Comparison of ENCODE assay signal across 8 mouse cellular contexts in genomic region chr9:115309977-115310345, GRCm38 (mm10). TPM values are rescaled to one million over a fixed set of nuclear protein-coding genes. Genes with fewer than 3 reads are reported as not detected.
DNase-seq lines count a peak whose midpoint lies in the region; ATAC-seq and TF ChIP-seq lines count a peak whose summit lies in the region.

No protein-coding gene starts in this region.

- no peaks in the 10 kb centered on the region for H3K36me3 ChIP-seq in kidney, adult 2 months (ENCODE audit: control insufficient read depth, insufficient read depth, low read length)
- no peaks in the 10 kb centered on the region for H3K36me3 ChIP-seq in forebrain, postnatal 0 days (ENCODE audit: insufficient read depth)
- no peaks in the 10 kb centered on the region for H3K36me3 ChIP-seq in limb, embryonic 13.5 days
- no peaks in the 10 kb centered on the region for H3K36me3 ChIP-seq in midbrain, embryonic 16.5 days (ENCODE audit: control insufficient read depth, insufficient read depth, low read length)

- H3K9me3 ChIP-seq in forebrain, postnatal 0 days (ENCODE audit: low read length): no peaks in the 10 kb centered on the region
- H3K9me3 ChIP-seq in limb, embryonic 13.5 days: no peaks in the 10 kb centered on the region
- H3K9me3 ChIP-seq in midbrain, embryonic 16.5 days (replicated peaks; ENCODE audit: control insufficient read depth, low read length, poor library complexity, severe bottlenecking): no peaks in the 10 kb centered on the region

- 1% methylated on average over 40 of the region's 42 CpGs for WGBS in kidney, adult 2 months
- 2% methylated on average over 36 of the region's 42 CpGs for WGBS in forebrain, postnatal 0 days
- WGBS in limb, embryonic 13.5 days: under 1% methylated on average over 36 of the region's 42 CpGs
- WGBS in midbrain, embryonic 16.5 days: under 1% methylated on average over 35 of the region's 42 CpGs

- peaks cover 9% of the 10 kb centered on the region; the same call in 1 of the 2 replicates for H3K4me1 ChIP-seq in kidney, adult 2 months (ENCODE audit: control insufficient read depth, insufficient read depth, low read length)
- peaks cover 14% of the 10 kb centered on the region for H3K4me1 ChIP-seq in forebrain, postnatal 0 days (ENCODE audit: insufficient read depth)
- H3K4me1 ChIP-seq in limb, embryonic 13.5 days: peaks cover 35% of the 10 kb centered on the region
- peaks cover 35% of the 10 kb centered on the region for H3K4me1 ChIP-seq in midbrain, embryonic 16.5 days (ENCODE audit: control insufficient read depth, insufficient read depth, low read length)

- H3K9ac ChIP-seq in forebrain, postnatal 0 days: peak overlapping the region; percentile 94
- peak overlapping the region; percentile 99 for H3K9ac ChIP-seq in limb, embryonic 13.5 days
- peak overlapping the region; percentile 98 for H3K9ac ChIP-seq in midbrain, embryonic 16.5 days (ENCODE audit: low read depth, low read length)

- no peaks in the 10 kb centered on the region for H3K27me3 ChIP-seq in kidney, adult 2 months (replicated peaks; ENCODE audit: control insufficient read depth, insufficient read depth, low read length)
- H3K27me3 ChIP-seq in forebrain, postnatal 0 days (ENCODE audit: insufficient read depth, low read length): no peaks in the 10 kb centered on the region
- no peaks in the 10 kb centered on the region for H3K27me3 ChIP-seq in limb, embryonic 13.5 days
- H3K27me3 ChIP-seq in midbrain, embryonic 16.5 days (ENCODE audit: control insufficient read depth, insufficient read depth, low read depth, low read length): no peaks in the 10 kb centered on the region

- peak overlapping the region; percentile 97 for H3K27ac ChIP-seq in kidney, adult 2 months (ENCODE audit: insufficient read depth, low read depth, low read length)
- H3K27ac ChIP-seq in forebrain, postnatal 0 days (ENCODE audit: low read depth, low read length): peak overlapping the region; percentile 99
- peak overlapping the region; percentile 96 for H3K27ac ChIP-seq in limb, embryonic 13.5 days
- H3K27ac ChIP-seq in midbrain, embryonic 16.5 days (ENCODE audit: low read length): peak overlapping the region; percentile 99

- DNase-seq in kidney, adult 2 months: peak; percentile 88
- DNase-seq in kidney, adult 11 months: no peak
- DNase-seq in forebrain, postnatal 0 days: no peak
- no peak for DNase-seq in left cerebral cortex, adult 9 months (ENCODE audit: low spot score in 2 of 2)
- no peak for DNase-seq in spleen, adult 12 weeks (ENCODE audit: low spot score)

- ATAC-seq in activated CD4-positive, CD25-positive, alpha-beta regulatory T cell, adult 4 months: peak; percentile 44
- ATAC-seq in forebrain, postnatal 0 days: peak; percentile 66
- ATAC-seq in limb, embryonic 13.5 days (ENCODE audit: low FRiP score, low read depth): peak; percentile 74
- no peak; the same call in 1 of the 2 replicates for ATAC-seq in midbrain, embryonic 16.5 days

- peak overlapping the region; percentile 93 for H3K4me3 ChIP-seq in kidney, adult 2 months (ENCODE audit: insufficient read depth, low read depth, low read length)
- peak overlapping the region; percentile 96 for H3K4me3 ChIP-seq in forebrain, postnatal 0 days (ENCODE audit: low read depth, low read length)
- peak overlapping the region; percentile 97 for H3K4me3 ChIP-seq in limb, embryonic 13.5 days
- H3K4me3 ChIP-seq in midbrain, embryonic 16.5 days (ENCODE audit: low read depth, low read length): peak overlapping the region; percentile 99

- H3K4me2 ChIP-seq in forebrain, postnatal 0 days (ENCODE audit: low read depth): peak overlapping the region; percentile 67
- H3K4me2 ChIP-seq in limb, embryonic 13.5 days (replicated peaks): peak overlapping the region; percentile 74
- H3K4me2 ChIP-seq in midbrain, embryonic 16.5 days (ENCODE audit: low read length): peak overlapping the region; percentile 78

- TF ChIP-seq CTCF in kidney, adult 2 months (conservative IDR thresholded peaks at IDR 0.05; ENCODE audit: insufficient read depth, insufficient read length, low read depth, low read length): no peak
- no peak for TF ChIP-seq CTCF in forebrain, postnatal 0 days (IDR thresholded peaks at IDR 0.05; ENCODE audit: low read depth)

- TF ChIP-seq POLR2A in kidney, adult 2 months (IDR thresholded peaks at IDR 0.05; ENCODE audit: low read depth, low read length): no peak

RNA-seq across cellular contexts. Expression of gene Stt3b, which starts 0.3 kb away (rescaled TPM):
- 45.9 and 48.9 TPM in 2 replicates for polyA plus RNA-seq in kidney, adult 2 months (2012; rRNA removed)
- 10 to 100 TPM; 19.5 to 28.9 TPM for polyA plus RNA-seq in activated CD4-positive, CD25-positive, alpha-beta regulatory T cell, adult 4 months (2017; shearing (Covaris generic))
- total RNA-seq in forebrain, postnatal 0 days (2014; rRNA removed): 73.3 and 80.8 TPM in 2 replicates
- 44.6 and 53.5 TPM in 2 replicates for polyA plus RNA-seq in forebrain, postnatal 0 days (2015; fragmentation: Nextera tagmentation; extraction: Ambion mirVana)
- polyA plus RNA-seq in limb, embryonic 13.5 days (2015; fragmentation: Nextera tagmentation; extraction: Ambion mirVana): 90.3 and 99.9 TPM in 2 replicates
- 74.8 and 79.1 TPM in 2 replicates for polyA plus RNA-seq in midbrain, embryonic 16.5 days (2015; fragmentation: Nextera tagmentation; extraction: Ambion mirVana)
